Mouse (Mus musculus) gonadal fat pad, adult 2 months (tissue): Measurements from ENCODE around the gene Pfpl. TPM values are rescaled to one million over a fixed set of nuclear protein-coding genes. Genes with fewer than 3 reads are reported as not detected.

Experiments used
- DNase-seq: peaks from one replicate; pipeline ENCODE4 v3.0.0-alpha.2; 2012; ENCODE audit warnings: low read depth
- polyA plus RNA-seq: library from polyadenylated mRNA; depleted of rRNA; stranded (reverse); fragments of >200 nt; gene quantifications from 2 replicates; pipeline ENCODE4 v1.2.3, GENCODE M21; 2012; rRNA removed

The Pfpl gene
- polyA plus RNA-seq, 1 experiment: not detected

DNA sequence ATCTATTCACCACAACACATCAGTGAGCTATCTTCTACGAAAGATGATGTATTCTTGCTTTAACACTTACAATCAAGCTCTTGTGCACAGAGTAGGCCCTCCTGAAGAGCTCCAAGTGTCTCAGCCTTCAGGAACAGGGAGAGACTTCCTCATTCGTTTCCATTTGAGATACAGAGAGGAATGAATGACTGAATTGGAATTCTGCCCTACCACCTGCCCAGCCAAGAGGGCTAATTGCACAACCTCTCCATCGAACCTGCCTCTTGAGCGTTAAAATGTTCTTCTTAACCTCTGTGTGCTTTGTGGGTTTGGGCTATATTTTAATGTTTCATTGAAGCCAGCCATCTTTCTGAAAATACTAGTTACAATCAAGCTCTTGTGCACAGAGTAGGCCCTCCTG lies 37.0 kb downstream of the Pfpl start:
- no peak for DNase-seq

DNA sequence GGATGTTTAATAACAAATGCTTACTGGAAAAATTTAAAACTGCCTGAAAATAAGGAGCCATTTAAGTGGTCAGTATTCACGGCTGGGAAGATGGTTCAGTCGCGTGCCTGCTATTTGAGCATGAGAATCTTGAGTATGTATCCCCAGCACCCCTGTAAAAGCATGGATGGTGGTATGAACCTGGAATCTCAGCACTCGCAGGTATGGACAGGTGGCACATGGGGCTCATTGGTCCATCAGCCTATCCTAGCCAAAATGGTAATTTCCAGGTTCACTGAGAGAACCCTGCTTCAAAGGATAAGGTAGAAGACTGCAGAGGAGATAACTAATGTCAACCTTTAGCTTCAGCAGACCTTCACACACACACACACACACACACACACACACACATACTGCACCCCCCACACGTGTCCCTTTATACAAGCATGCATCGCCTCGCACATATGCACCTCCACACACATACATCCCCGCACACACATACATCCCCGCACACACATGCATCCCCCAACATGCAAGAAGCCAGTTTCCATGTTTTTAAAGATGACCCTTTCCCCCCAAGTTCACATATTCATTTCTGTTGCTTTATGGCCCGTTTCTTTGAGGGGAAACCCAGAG lies 37.9 kb downstream of the Pfpl start:
- DNase-seq: no peak

DNA sequence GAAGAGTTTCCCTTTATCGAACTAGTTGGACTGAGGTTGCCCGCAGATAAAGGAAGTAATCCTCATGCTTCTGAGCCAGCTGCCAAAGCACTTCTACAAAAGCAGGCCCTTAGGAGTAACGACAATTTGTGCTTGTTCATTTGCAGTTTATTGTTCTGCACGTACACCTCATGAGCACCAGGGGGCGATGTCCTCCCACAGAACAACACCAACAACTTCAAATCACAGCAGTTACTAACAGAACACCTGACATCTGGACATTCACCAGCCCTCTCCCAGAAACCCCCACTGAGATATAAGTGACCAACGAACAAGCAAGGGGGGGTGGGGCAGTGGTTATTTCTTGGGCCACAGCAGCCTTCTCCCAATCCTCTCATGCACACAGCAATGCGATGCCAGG lies 38.5 kb downstream of the Pfpl start:
- DNase-seq: no peak

DNA sequence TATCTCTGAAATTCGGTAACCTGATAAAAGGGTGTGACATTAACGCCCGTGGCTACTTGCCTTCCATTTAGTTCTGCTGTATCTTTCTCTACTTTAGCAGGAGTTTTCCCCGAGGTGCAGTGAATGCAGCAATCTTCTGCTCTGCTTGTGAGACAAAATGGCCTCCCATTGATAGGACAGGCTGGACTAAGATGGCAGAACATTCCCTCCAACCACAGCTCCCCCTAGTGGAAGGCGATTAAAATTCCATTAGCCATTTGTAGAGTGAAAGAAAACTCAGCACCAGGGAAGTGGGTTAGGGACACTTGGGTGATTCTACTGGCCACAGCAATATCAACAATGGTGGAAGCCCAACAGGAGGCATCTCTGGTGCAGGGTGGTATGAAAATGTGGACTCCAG lies 39.7 kb downstream of the Pfpl start:
- DNase-seq: no peak

DNA sequence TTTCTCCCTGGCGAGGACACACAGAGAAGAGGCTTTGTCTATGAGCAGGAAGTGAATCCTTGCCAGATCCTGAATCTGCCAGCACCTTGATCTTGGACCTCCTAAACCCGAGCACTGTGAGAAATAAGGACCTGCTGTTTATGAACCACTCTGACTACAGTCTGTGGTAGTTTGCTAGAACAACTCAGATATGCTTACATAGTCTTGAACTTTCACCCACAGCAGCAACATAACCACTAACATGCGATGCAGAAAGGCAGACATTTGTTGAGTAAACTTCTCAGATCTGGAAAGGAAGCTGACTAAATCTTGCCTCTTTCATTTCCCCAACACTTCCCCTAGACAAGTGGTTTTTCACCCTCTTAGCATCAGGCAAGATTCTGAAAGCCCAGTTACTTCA lies 44.2 kb downstream of the Pfpl start:
- DNase-seq: no peak

DNA sequence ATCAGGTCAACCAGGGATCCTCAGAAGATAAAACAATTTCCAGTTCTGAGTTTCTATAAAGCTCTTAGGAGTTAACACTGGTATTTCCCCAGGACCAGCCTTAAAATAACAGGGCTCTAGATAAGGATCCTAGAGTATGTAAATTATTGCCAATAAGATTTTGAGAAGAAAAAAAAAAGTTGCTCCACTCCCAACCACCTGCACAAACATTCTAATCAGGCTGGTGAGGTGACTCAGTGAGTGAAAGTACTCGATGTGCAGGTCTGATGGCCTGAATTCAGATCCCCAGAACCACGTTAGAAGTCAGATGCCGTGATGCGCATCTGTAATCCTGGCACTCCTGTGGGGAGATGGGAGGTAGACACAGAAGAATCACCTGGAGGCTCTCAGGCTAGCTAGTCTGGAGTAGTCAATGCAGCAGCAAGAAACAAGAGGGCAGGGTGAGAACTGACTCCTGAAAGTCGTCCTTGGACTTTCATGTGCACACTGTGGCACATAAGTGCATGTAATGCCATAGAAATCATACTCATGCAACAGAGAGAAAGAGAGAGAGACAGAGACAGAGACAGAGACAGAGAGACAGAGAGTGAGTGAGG lies 44.8 kb downstream of the Pfpl start:
- DNase-seq: no peak

DNA sequence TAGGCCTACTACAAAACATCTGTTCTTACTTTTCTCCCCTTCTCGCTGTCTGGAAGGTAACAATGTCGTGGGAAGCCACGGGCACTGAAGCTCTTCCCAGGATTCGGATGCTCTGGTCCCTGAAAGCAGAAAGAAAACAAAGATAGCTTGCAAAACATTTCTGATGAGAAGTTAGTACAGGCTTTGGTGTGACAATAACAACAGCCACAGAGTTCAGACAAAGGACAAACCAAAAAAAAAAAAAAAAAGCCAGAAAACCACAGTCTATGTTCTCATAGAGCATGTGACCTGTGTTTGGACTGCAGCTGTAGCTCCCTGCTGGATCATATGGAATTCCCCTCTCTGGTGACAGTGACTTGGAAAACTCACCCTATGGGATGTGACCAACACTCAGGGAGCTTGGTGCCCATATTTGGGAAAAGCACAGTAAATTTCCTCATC lies 45.5 kb downstream of the Pfpl start:
- no peak for DNase-seq

DNA sequence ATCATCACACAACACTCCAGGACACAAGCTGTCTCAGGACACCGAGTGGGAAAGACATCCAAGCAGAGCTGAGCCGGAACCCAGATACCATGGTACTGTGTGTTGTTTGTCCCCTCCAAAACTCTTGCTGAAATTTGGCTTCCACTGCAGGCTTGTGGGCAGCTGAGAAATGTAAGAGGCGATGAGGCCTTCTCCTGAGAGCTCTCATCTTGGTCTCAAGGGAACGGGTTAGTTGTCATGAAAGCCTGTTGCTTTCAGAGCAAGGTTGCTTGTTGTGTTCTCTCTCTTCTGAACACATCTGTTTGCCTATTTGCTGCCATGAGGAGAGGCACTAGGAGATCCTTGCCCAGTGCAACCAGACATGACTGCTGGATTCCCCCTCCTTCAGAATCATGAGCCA lies 46.2 kb downstream of the Pfpl start:
- DNase-seq: no peak

DNA sequence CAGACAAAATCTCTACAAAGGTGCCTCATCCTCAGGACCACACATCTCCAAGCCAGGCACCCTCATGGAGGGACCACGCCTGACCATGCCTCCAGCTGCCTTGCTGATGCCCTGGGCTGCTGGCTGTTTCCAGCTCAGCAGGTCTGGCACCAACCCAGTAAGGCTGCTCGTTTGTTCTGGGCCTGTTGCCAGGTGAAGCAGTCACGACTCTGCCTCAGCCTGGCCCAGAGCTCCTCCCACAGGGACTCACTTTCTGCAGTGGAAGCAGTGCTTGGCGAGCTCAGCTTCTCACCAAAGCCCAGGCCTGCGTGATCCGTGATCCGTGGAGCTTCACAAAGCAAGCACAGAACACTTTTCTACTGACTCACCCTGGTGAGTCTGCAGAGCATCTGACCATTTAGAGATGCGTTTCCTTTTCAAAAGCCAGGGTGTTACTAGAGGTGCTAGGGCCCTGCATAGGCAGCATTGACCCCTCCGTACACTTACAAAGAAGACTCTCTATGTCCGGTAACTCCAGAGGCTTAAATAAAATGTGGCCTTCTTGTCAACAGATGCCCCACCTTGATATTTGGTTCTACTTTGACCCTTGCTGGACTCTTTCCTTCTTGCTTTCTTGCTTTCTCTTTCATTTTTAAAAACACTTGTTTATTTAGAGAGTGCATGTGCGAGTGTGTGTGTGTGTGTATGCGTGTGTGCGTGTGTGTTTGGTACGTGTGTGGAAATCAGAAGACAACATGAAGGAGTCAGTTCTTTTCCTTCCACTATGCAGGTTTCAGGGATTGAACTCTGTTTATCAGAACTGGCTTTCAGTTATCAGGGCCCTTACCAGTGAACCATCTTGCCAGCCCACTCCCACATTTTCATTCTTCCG lies 47.9 kb downstream of the Pfpl start:
- DNase-seq: no peak

DNA sequence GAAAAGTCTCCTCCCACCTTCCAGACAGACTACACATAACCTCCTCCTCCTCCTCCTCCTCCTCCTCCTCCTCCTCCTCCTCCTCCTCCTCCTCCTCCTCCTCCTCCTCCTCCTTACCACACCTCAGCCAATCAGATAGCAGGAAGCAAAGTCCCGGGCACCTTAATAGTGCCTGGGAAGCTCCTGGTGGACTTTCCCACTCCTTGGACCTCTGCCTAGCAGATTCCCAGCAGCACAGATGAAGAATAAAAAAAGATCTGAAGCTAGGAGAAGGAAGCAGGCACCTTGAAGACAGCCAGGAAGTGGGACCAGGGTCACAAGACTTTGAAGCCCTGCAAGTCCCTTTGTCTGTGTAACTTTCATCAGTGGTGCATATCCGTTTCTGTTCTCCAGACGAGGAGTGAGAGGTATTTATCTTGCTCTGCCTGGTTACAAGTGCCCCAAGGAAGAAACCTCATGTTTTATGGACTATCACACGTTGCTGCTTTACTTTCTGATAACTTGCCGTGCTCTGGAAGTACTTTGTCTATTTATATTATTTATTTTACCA lies 49.1 kb downstream of the Pfpl start:
- DNase-seq: no peak

DNA sequence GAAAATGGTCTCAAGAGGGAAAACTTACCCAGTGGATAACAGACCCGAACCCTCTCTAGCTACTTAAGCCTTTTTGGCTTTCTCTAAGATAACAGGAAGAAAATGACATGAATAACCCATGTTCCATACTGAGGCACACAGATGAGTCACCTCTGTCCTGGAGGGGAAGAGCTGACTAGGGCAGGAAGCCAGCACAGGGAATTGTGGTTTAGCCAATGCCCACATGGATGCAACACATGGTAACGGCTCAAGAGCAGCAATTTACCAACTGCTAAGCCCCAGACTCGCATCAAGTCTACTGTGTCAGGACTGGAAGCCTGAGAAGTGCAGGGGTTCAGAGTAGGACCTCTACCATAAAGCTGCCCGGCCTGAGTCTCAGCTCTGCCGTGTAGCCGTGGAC lies 50.7 kb downstream of the Pfpl start:
- DNase-seq: no peak

Other genes with a start within 250 kb of the Pfpl start
- not detected in 2 replicates for gene Olfr1431, start 227.3 kb upstream of the Pfpl start, polyA plus RNA-seq
- gene Olfr1432, start 195.3 kb upstream of the Pfpl start, polyA plus RNA-seq: not detected in 2 replicates
- gene Olfr262, start 186.2 kb upstream of the Pfpl start, polyA plus RNA-seq: not detected in 2 replicates
- gene Olfr235, start 166.9 kb upstream of the Pfpl start, polyA plus RNA-seq: not detected in 2 replicates
- not detected in 2 replicates for gene Olfr1434, start 148.1 kb upstream of the Pfpl start, polyA plus RNA-seq
- not detected in 2 replicates for gene Olfr1436, start 128.8 kb upstream of the Pfpl start, polyA plus RNA-seq
- not detected in 2 replicates for gene Olfr1437, start 102.8 kb upstream of the Pfpl start, polyA plus RNA-seq
- not detected in 2 replicates for gene Olfr1438-ps1, start 92.0 kb upstream of the Pfpl start, polyA plus RNA-seq
- not detected in 2 replicates for gene Olfr1440, start 40.6 kb upstream of the Pfpl start, polyA plus RNA-seq
- gene Olfr1441, start 10.5 kb upstream of the Pfpl start, polyA plus RNA-seq: not detected in 2 replicates
- gene Mpeg1, start 32.9 kb downstream of the Pfpl start, polyA plus RNA-seq: 8.0 and 10.0 TPM in 2 replicates
- gene Dtx4, start 73.5 kb downstream of the Pfpl start, polyA plus RNA-seq: 33.0 and 34.9 TPM in 2 replicates
- gene Fam111a, start 117.8 kb downstream of the Pfpl start, polyA plus RNA-seq: 1.5 and 1.7 TPM in 2 replicates
- gene Gm4952, start 172.1 kb downstream of the Pfpl start, polyA plus RNA-seq: 0.08 and 0.19 TPM in 2 replicates
- 0.07 and 0.22 TPM in 2 replicates for gene Glyat, start 205.4 kb downstream of the Pfpl start, polyA plus RNA-seq
- 0.09 TPM in 1 of 2 replicates, not detected in the other for gene Olfr1442, start 242.5 kb downstream of the Pfpl start, polyA plus RNA-seq